Mouse (Mus musculus): ENCODE measurements around the gene Tatdn2. TPM values are rescaled to one million over a fixed set of nuclear protein-coding genes. Genes with fewer than 3 reads are reported as not detected.

The Tatdn2 gene
- polyA plus RNA-seq, 1 experiment from 2014 or later = 0.95 TPM

- 68% methylated on average over 2 of the region's 2 CpGs for WGBS
- Histone ChIP-seq H3K9me3 (replicated peaks; ENCODE audit: low read length) (no peaks in the 10 kb centered on the region), H3K9ac (ENCODE audit: low read depth, low read length) (no peak overlapping the region), H3K27me3 (ENCODE audit: insufficient read depth, low read length) (no peaks in the 10 kb centered on the region), H3K4me1 (replicated peaks; ENCODE audit: insufficient read depth, low read length) (peaks cover 3% of the 10 kb centered on the region; the same call in 1 of the 2 replicates), H3K4me3 (replicated peaks; ENCODE audit: low read depth, low read length) (no peak overlapping the region), H3K36me3 (ENCODE audit: insufficient read depth, low read length) (peaks cover under 1% of the 10 kb centered on the region; the same call in 1 of the 2 replicates), H3K4me2 (ENCODE audit: low read length) (no peak overlapping the region), H3K27ac (no peak overlapping the region)
- TF ChIP-seq CTCF (IDR thresholded peaks at IDR 0.05; ENCODE audit: low read depth) = no peak
- no peak for ATAC-seq (replicated peaks; ENCODE audit: low FRiP score, low read depth)
- no peak for DNase-seq (ENCODE audit: low spot score)
Observed at GRCm38 (mm10) chr6:113741425-113741824, 44.6 kb downstream of the Tatdn2 start.

- Histone ChIP-seq H3K4me1 (replicated peaks; ENCODE audit: insufficient read depth, low read length) (peaks cover 3% of the 10 kb centered on the region; the same call in 1 of the 2 replicates), H3K4me2 (ENCODE audit: low read length) (no peak overlapping the region), H3K36me3 (ENCODE audit: insufficient read depth, low read length) (no peaks in the 10 kb centered on the region), H3K27ac (no peak overlapping the region), H3K9ac (ENCODE audit: low read depth, low read length) (no peak overlapping the region), H3K9me3 (replicated peaks; ENCODE audit: low read length) (no peaks in the 10 kb centered on the region), H3K27me3 (ENCODE audit: insufficient read depth, low read length) (no peaks in the 10 kb centered on the region), H3K4me3 (replicated peaks; ENCODE audit: low read depth, low read length) (no peak overlapping the region)
- DNase-seq (ENCODE audit: low spot score) = no peak
- WGBS = 86% methylated on average over 1 of the region's 1 CpGs
- no peak for TF ChIP-seq CTCF (IDR thresholded peaks at IDR 0.05; ENCODE audit: low read depth)
- ATAC-seq (replicated peaks; ENCODE audit: low FRiP score, low read depth) = no peak
Observed at GRCm38 (mm10) chr6:113742321-113742720, 45.5 kb downstream of the Tatdn2 start.

GRCm38 (mm10) chr6:113743111-113743510, 46.3 kb downstream of the Tatdn2 start:
- Histone ChIP-seq H3K36me3 (ENCODE audit: insufficient read depth, low read length) (no peaks in the 10 kb centered on the region), H3K4me1 (replicated peaks; ENCODE audit: insufficient read depth, low read length) (peaks cover 3% of the 10 kb centered on the region; the same call in 1 of the 2 replicates), H3K4me3 (replicated peaks; ENCODE audit: low read depth, low read length) (no peak overlapping the region), H3K27ac (no peak overlapping the region), H3K9ac (ENCODE audit: low read depth, low read length) (no peak overlapping the region), H3K4me2 (ENCODE audit: low read length) (no peak overlapping the region), H3K27me3 (ENCODE audit: insufficient read depth, low read length) (no peaks in the 10 kb centered on the region), H3K9me3 (replicated peaks; ENCODE audit: low read length) (no peaks in the 10 kb centered on the region)
- no peak for DNase-seq (ENCODE audit: low spot score)
- ATAC-seq (replicated peaks; ENCODE audit: low FRiP score, low read depth) = no peak
- no peak for TF ChIP-seq CTCF (IDR thresholded peaks at IDR 0.05; ENCODE audit: low read depth)
- 46% methylated on average over 1 of the region's 1 CpGs for WGBS

- no peak for DNase-seq (ENCODE audit: low spot score)
- no peaks in the 10 kb centered on the region for H3K27me3 ChIP-seq (ENCODE audit: insufficient read depth, low read length)
- no peak overlapping the region for H3K4me3 ChIP-seq (replicated peaks; ENCODE audit: low read depth, low read length)
- no peak overlapping the region for H3K4me2 ChIP-seq (ENCODE audit: low read length)
- H3K9me3 ChIP-seq (replicated peaks; ENCODE audit: low read length) = no peaks in the 10 kb centered on the region
- H3K9ac ChIP-seq (ENCODE audit: low read depth, low read length) = no peak overlapping the region
- TF ChIP-seq CTCF (IDR thresholded peaks at IDR 0.05; ENCODE audit: low read depth) = no peak
- no peaks in the 10 kb centered on the region for H3K4me1 ChIP-seq (replicated peaks; ENCODE audit: insufficient read depth, low read length)
- no peaks in the 10 kb centered on the region for H3K36me3 ChIP-seq (ENCODE audit: insufficient read depth, low read length)
- H3K27ac ChIP-seq = no peak overlapping the region
- ATAC-seq (replicated peaks; ENCODE audit: low FRiP score, low read depth) = no peak
Observed at GRCm38 (mm10) chr6:113745117-113745516, 48.3 kb downstream of the Tatdn2 start.

GRCm38 (mm10) chr6:113747284-113747683, 50.4 kb downstream of the Tatdn2 start:
- Histone ChIP-seq H3K9me3 (replicated peaks; ENCODE audit: low read length) (no peaks in the 10 kb centered on the region), H3K36me3 (ENCODE audit: insufficient read depth, low read length) (no peaks in the 10 kb centered on the region), H3K4me3 (replicated peaks; ENCODE audit: low read depth, low read length) (no peak overlapping the region), H3K4me1 (replicated peaks; ENCODE audit: insufficient read depth, low read length) (no peaks in the 10 kb centered on the region), H3K27ac (no peak overlapping the region), H3K27me3 (ENCODE audit: insufficient read depth, low read length) (no peaks in the 10 kb centered on the region), H3K4me2 (ENCODE audit: low read length) (no peak overlapping the region), H3K9ac (ENCODE audit: low read depth, low read length) (no peak overlapping the region)
- DNase-seq (ENCODE audit: low spot score) (no peak), ATAC-seq (replicated peaks; ENCODE audit: low FRiP score, low read depth) (no peak)
- no peak for TF ChIP-seq CTCF (IDR thresholded peaks at IDR 0.05; ENCODE audit: low read depth)
- 83% methylated on average over 14 of the region's 14 CpGs for WGBS

- no peak for ATAC-seq (replicated peaks; ENCODE audit: low FRiP score, low read depth)
- TF ChIP-seq CTCF (IDR thresholded peaks at IDR 0.05; ENCODE audit: low read depth) = no peak
Observed at GRCm38 (mm10) chr6:113748351-113748750, 51.5 kb downstream of the Tatdn2 start.

GRCm38 (mm10) chr6:113749119-113749685, 52.4 kb downstream of the Tatdn2 start:
- DNase-seq (ENCODE audit: low spot score) = no peak
- no peak for TF ChIP-seq CTCF (IDR thresholded peaks at IDR 0.05; ENCODE audit: low read depth)
- WGBS = 63% methylated on average over 17 of the region's 17 CpGs
- no peak overlapping the region for H3K27ac ChIP-seq
- no peak overlapping the region for H3K4me3 ChIP-seq (replicated peaks; ENCODE audit: low read depth, low read length)
- no peak overlapping the region for H3K4me2 ChIP-seq (ENCODE audit: low read length)
- no peaks in the 10 kb centered on the region for H3K9me3 ChIP-seq (replicated peaks; ENCODE audit: low read length)
- H3K36me3 ChIP-seq (ENCODE audit: insufficient read depth, low read length) = no peaks in the 10 kb centered on the region
- H3K9ac ChIP-seq (ENCODE audit: low read depth, low read length) = no peak overlapping the region
- no peak for ATAC-seq (replicated peaks; ENCODE audit: low FRiP score, low read depth)
- H3K27me3 ChIP-seq (ENCODE audit: insufficient read depth, low read length) = no peaks in the 10 kb centered on the region
- no peaks in the 10 kb centered on the region for H3K4me1 ChIP-seq (replicated peaks; ENCODE audit: insufficient read depth, low read length)

More at GRCm38 (mm10) chr6:113748351-113748750, 51.5 kb downstream of the Tatdn2 start:
- Histone ChIP-seq H3K36me3 (ENCODE audit: insufficient read depth, low read length) (no peaks in the 10 kb centered on the region), H3K4me2 (ENCODE audit: low read length) (peak overlapping the region; percentile 31; the same call in 1 of the 2 replicates), H3K27ac (no peak overlapping the region), H3K4me1 (replicated peaks; ENCODE audit: insufficient read depth, low read length) (no peaks in the 10 kb centered on the region), H3K27me3 (ENCODE audit: insufficient read depth, low read length) (no peaks in the 10 kb centered on the region), H3K9ac (ENCODE audit: low read depth, low read length) (no peak overlapping the region), H3K4me3 (replicated peaks; ENCODE audit: low read depth, low read length) (no peak overlapping the region), H3K9me3 (replicated peaks; ENCODE audit: low read length) (no peaks in the 10 kb centered on the region)
- DNase-seq (ENCODE audit: low spot score) = no peak
- 36% methylated on average over 26 of the region's 26 CpGs for WGBS

Small RNA genes lying within 50 kb of the gene (microRNA-seq; reads per million reads assigned to microRNA genes)
- gene Mir7042 = 1.0 reads per million

Other genes starting within 250 kb of the Tatdn2 start
- gene Il17re, start 238.6 kb upstream of the Tatdn2 start, polyA plus RNA-seq (2015; fragmentation: Nextera tagmentation; extraction: Ambion mirVana) = 10.9 and 11.1 TPM in 2 replicates
- gene Il17rc, start 225.6 kb upstream of the Tatdn2 start, polyA plus RNA-seq (2015; fragmentation: Nextera tagmentation; extraction: Ambion mirVana) = 28.0 and 28.8 TPM in 2 replicates
- gene Creld1, start 213.8 kb upstream of the Tatdn2 start, polyA plus RNA-seq (2015; fragmentation: Nextera tagmentation; extraction: Ambion mirVana) = 25.7 and 28.7 TPM in 2 replicates
- 0.52 and 0.55 TPM in 2 replicates for gene Prrt3, start 195.1 kb upstream of the Tatdn2 start, polyA plus RNA-seq (2015; fragmentation: Nextera tagmentation; extraction: Ambion mirVana)
- 114 and 118 TPM in 2 replicates for gene Emc3, start 165.4 kb upstream of the Tatdn2 start, polyA plus RNA-seq (2015; fragmentation: Nextera tagmentation; extraction: Ambion mirVana)
- gene Fancd2, start 165.4 kb upstream of the Tatdn2 start, polyA plus RNA-seq (2015; fragmentation: Nextera tagmentation; extraction: Ambion mirVana) = 3.0 and 5.1 TPM in 2 replicates
- gene Fancd2os, start 96.3 kb upstream of the Tatdn2 start, polyA plus RNA-seq (2015; fragmentation: Nextera tagmentation; extraction: Ambion mirVana) = 1.6 TPM in 2 replicates
- gene Brk1, start 92.3 kb upstream of the Tatdn2 start, polyA plus RNA-seq (2015; fragmentation: Nextera tagmentation; extraction: Ambion mirVana) = 236 and 242 TPM in 2 replicates
- gene Vhl, start 73.1 kb upstream of the Tatdn2 start, polyA plus RNA-seq (2015; fragmentation: Nextera tagmentation; extraction: Ambion mirVana) = 33.5 and 36.9 TPM in 2 replicates
- 5.3 and 6.7 TPM in 2 replicates for gene Irak2, start 58.6 kb upstream of the Tatdn2 start, polyA plus RNA-seq (2015; fragmentation: Nextera tagmentation; extraction: Ambion mirVana)
- gene Ghrl, start 22.8 kb downstream of the Tatdn2 start, polyA plus RNA-seq (2015; fragmentation: Nextera tagmentation; extraction: Ambion mirVana) = not detected in 2 replicates
- gene Sec13, start 43.7 kb downstream of the Tatdn2 start, polyA plus RNA-seq (2015; fragmentation: Nextera tagmentation; extraction: Ambion mirVana) = 216 and 238 TPM in 2 replicates

All from kidney, postnatal 0 days (tissue).